Mouse (Mus musculus) layer of hippocampus, adult 9-11 months (tissue): ENCODE measurements at regions not wholly inside any gene's neighbourhood (a gene's known extent, or its start where the extent isn't known, plus 50 kb on each side); places are given as distances from the start of the nearest gene placed in this dataset.

Experiments used
- DNase-seq: peaks from one replicate; pipeline ENCODE4 v3.0.0; 2022

- DNase-seq: no peak
Measured at GRCm38 (mm10) chr5:138875180-138876076, 55.5 kb downstream of the Gm5294 start.

- DNase-seq: no peak
Measured at GRCm38 (mm10) chr5:138881649-138882226, 61.9 kb downstream of the Gm5294 start.

DNA sequence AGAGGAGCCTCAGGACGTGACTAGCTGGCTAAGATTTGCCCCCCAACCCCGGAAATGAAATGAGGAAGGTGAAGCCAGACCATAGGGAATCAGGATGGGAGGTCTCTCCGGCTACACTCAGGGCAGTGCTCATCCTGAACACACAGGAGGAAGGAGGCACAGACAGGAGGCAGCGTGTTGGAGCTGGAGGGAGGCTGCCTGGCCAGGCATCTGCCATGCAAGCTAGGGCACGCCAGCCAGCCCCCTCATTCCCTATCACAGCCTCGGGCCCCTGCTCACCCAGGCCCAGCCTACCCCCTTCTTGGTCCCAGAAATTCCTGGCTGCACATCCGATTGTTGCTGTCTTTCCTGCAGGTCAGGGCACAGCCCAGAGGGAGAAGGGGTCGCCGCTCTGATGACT lies 63.7 kb downstream of the Gm5294 start:
- DNase-seq: no peak

- no peak for DNase-seq
Measured at GRCm38 (mm10) chr5:138885905-138886304, 66.0 kb downstream of the Gm5294 start.

DNA sequence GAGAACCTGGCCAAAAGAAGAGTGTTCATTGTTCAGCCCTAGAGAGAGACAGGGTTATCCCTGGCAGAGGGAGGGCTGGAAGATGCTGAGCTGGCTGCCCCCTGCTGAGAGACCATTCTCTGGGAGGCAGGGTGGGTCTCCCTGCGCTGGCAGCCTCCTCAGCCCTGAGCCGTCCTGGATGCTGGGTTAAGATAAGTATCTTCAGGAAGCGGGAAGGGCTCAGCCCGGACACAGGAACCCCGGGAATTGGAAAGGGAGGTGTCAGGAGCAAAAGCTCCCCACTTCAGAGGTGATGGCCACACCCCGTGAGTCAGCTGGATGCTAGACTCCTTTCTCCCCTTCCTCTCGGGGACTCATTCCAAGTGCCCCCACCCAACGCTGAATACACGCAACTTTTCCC lies 68.9 kb downstream of the Gm5294 start:
- DNase-seq: no peak

DNA sequence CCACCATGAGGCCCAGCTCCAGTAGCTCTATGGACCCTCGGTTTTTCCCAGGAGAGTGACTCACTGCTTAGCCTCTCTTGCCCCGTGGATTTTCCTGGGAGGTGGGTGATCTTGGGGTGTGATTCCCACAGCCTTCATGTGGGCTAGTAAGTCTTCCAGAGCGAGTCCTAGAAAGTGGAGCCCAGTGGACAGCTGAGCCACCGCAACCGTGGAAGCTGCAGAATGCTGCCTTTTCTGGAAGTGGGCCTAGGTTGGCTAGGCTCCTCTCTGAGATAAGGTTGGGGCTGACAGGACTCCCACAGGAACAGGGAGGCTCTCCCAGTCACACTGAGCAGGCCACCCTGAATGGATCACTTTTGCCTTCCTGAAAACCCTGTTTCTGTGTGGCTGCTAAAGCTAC lies 69.9 kb downstream of the Gm5294 start:
- no peak for DNase-seq

DNA sequence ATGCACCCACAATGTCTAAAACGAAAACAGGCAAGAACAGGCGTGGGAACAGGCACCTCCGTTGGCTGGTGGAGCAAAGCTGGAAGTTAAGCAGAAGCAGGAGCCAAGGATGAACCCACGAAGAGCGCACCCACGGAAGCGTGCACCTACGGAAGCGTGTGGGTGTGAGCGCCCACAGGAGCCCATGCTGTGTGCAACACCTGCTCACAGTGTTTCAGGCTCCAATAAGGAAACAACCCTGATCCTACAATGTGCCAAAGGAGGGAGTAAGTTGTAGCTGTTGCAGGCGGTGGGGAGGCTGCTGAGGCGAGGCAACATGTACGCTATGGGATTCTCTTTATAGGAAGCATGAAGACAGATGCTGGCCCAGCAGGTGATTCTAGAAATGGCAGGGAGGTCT lies 74.6 kb downstream of the Gm5294 start:
- DNase-seq: peak; percentile 73

GRCm38 (mm10) chr5:138897255-138897654 lies 77.4 kb downstream of the Gm5294 start:
- no peak for DNase-seq

GRCm38 (mm10) chr5:138898440-138898839 lies 78.6 kb downstream of the Gm5294 start:
- no peak for DNase-seq

GRCm38 (mm10) chr5:138900952-138901599 lies 81.2 kb downstream of the Gm5294 start:
- peak; percentile 55 for DNase-seq

GRCm38 (mm10) chr5:138902316-138902715 lies 82.4 kb downstream of the Gm5294 start:
- DNase-seq: no peak

- DNase-seq: no peak
Measured at GRCm38 (mm10) chr5:138911769-138912710, 85.1 kb downstream of the Pdgfa start.

- no peak for DNase-seq
Measured at GRCm38 (mm10) chr5:138912711-138913105, 84.5 kb downstream of the Pdgfa start.

DNA sequence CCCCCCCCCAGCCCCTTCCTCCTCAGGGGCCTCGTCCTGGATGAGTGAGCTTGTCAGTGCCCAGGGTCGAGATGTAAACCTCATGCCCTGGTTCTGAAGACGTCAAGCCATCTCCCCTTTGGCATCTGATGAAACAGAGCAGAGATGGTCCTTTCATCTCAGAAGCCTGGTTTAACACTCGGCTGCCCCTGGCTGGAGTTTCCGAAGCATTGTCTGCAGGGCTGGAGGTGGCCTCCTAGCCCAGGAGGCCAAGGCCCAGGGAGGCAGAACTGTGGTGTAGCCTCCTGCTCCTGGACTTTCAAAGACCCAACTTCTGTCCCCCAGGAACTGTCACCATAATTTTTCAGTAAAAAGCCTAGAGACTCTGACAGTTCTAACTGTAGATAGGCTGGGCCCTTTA lies 82.1 kb downstream of the Pdgfa start:
- no peak for DNase-seq

GRCm38 (mm10) chr5:138915496-138915895 lies 81.7 kb downstream of the Pdgfa start:
- no peak for DNase-seq

- DNase-seq: peak; percentile 65
Measured at GRCm38 (mm10) chr5:138920156-138920845, 76.9 kb downstream of the Pdgfa start.

DNA sequence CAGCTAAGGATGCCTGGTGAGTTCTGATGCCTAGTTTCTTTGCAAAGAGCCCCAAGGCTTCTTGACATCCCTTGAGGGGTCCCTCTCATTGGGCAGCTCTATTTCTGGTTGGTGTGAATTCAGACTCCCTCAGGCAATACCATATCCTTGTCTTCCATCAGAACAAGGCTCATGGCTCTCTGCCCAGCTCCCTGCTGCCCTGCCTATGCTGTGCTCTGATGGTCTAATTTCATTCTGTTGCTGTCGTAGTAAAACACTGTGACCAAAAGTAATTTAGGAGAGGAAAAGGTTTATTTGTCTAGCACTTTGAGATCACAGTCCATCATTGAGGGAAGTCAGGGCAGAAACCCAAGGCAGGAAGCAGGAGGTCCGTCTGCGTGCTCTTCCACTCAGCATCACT lies 75.1 kb downstream of the Pdgfa start:
- DNase-seq: no peak
